Mouse (Mus musculus) adrenal gland, adult 8-10 months (tissue): ENCODE measurements around the gene Foxm1. TPM values are rescaled to one million over a fixed set of nuclear protein-coding genes. Genes with fewer than 3 reads are reported as not detected.
"Not testable (repeated sequence)": the region's sequence is repeated elsewhere in the genome, so short reads cannot be mapped to it uniquely, and the experiment has no call there.

Experiments
- DNase-seq: peaks from one replicate; pipeline ENCODE4 v3.0.0; 2022
- total RNA-seq, 4 experiments: library from RNA; stranded (reverse); gene quantifications; 2 replicates each; pipeline ENCODE4 v1.2.4; 2022

Gene Foxm1
- total RNA-seq, 4 experiments from 2014 or later: 1.7 to 4.1 (median 3.3) TPM

DNA sequence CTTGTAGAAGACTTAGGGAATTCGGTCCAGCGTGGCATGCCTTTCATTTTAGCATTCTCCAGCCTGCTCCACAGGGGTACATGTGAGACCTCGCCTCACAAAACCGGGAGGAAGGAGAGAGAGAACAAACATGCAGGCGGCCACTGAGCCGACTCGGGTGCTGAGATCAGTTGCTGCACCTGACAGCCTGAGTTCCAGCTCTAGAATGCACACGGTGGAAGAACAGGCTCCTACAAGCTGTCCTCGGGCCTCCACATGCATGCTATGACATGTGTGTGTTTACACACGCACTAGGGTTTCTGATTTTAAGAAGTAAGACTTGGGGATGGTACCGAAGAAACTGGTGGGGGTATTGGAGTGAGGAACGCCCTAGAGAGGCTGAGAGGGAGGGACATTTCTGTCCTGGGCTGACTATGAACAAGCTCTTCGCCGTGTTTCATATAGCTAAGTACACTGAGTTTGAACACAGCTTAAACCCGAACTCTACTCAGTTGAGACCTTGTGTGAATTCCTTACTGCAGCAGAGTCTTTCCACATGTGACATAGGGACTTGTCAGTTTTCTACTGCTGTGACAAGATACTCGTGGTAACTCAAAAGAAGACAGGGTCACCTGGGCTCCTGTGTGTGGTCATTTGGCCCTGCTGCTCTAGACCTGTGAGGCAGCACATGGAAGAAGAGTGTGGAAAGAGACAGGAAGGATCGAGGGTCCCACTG, 13.8 kb downstream of the Foxm1 start:
- DNase-seq: no peak

DNA sequence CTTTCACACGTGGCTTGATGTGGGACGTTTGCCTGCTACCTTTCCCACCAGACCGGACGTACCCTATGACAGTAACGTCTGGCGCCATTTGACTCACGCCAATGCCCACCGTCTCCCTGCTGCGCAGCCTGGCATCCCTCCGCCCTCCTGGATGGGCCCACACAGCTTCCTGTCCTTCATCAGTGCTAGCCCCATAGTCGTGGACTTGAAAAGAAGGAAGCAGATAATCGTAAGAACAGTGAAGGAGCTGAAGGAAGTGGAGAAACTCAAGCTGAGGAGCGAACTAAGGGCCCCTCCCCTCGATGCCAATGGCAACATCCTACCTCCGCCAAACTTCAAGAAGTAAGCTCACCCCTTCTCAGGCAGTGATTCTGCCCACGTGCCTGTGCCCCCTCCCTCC, 16.9 kb downstream of the Foxm1 start:
- DNase-seq: no peak

DNA sequence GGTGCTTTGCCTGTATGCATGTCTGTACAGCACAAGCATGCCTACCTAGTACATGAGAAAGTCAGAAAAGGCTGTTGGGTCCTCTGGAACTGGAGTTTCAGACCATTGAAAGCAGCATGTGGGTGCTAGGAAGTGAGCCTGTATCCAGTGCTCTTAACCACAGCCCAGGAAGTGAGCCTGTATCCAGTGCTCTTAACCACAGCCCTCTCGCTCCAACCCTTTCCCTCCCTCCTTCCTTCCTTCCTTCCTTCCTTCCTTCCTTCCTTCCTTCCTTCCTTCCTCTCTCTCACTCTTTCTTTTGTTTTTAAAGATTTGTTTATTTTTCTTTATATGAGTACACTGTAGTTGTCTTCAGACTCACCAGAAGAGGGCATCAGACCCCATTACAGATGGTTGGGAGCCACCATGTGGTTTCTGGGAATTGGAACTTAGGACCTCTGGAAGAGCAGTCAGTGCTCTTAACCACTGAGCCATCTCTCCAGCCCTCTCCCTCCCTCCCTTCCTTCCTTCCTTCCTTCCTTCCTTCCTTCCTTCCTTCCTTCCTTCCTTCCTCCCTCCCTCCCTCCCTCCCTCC, 17.9 kb downstream of the Foxm1 start:
- DNase-seq: not testable (repeated sequence)

DNA sequence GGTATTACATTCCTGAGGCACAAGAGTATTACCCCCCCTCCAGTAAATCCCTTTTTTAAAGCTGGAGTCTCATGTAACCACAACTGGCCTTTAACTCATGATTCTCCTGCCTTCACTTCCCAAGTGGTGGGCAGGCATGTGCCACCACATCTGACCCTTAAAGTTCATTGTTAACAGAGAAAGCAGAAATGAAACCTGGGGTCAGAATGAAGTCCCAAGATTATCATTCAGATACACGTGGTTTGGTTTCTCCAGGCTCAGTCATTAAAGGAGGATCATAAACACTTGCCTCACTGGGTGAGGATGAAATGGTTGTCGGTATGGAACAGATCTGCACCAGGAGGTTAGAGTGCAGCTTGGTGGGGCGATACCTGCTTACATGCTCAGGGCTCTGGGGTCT, 18.5 kb downstream of the Foxm1 start:
- DNase-seq: no peak

DNA sequence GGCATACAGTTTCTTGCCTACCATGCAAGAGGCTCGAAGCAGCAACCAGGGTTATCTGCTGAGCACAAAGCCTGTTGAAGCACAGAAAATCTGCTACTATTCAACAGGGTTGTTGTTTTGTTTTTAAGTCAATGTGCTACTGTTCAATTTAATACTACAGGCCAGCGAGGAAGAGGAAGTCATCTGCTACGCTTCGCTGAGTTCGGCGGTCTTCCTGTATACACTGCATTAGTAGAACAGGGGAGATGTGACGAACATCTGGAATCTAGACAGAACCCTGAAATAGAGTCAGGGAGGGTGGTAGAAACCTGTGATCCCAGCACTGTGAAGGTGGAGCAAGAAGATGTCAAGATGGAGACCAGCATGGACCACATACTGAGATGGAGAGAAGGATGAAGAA, 21.0 kb downstream of the Foxm1 start:
- no peak for DNase-seq

DNA sequence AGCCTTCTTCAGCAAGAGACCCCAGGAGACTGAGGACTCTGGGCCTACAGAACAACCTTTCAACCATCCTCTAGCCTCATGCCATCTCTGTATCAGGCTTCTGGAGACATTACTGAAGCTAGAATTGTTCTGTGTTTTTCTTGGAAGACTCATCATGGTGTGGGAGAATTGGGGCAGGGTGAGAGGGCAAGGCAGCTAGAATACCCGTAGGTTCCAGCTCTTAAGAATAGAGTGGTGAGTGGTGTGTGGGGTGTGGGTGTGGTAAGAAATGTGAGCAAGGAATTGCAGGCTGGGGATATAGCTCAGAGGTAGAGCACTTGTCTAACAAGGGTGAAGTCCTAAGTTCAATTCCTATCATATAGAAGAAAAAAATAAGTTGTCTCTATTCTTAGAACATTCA, 22.3 kb downstream of the Foxm1 start:
- DNase-seq: no peak

DNA sequence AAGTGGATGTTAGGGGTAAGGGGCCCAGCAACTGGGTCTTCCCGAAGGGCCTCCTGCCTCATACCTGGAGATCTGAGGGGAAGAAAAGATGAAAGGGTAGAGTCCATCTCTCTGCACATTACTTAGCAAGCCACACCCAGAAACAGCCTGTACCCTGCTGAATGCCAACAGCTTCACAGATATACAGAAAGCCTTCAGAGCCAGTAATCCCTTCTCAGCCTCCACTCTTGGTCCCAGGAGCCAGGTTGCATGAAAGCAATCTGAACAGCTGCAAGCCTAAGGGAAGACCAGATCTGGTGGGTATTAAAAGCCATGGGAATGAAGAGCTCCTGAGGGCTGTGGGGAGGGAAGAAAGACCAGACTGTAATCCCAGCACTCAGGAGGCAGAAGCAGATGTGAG, 26.4 kb downstream of the Foxm1 start:
- no peak for DNase-seq

DNA sequence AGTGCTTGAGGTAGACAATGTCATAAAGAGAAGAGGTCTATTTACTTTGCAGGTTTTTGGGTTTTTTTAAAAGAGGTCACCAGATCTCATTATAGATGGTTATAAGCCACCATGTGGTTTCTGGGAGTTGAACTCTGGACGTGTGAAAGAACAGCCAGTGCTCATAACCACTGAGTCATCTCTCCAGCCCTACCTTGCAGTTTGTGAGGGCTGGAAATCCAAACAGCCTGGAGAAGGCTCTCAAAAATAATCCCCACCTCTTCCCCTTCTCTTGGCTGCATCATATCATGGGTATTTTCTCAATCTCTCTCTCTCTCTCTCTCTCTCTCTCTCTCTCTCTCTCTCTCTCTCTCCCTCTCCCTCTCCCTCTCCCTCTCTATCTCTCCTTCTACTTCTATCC, 27.9 kb downstream of the Foxm1 start:
- DNase-seq: no peak

DNA sequence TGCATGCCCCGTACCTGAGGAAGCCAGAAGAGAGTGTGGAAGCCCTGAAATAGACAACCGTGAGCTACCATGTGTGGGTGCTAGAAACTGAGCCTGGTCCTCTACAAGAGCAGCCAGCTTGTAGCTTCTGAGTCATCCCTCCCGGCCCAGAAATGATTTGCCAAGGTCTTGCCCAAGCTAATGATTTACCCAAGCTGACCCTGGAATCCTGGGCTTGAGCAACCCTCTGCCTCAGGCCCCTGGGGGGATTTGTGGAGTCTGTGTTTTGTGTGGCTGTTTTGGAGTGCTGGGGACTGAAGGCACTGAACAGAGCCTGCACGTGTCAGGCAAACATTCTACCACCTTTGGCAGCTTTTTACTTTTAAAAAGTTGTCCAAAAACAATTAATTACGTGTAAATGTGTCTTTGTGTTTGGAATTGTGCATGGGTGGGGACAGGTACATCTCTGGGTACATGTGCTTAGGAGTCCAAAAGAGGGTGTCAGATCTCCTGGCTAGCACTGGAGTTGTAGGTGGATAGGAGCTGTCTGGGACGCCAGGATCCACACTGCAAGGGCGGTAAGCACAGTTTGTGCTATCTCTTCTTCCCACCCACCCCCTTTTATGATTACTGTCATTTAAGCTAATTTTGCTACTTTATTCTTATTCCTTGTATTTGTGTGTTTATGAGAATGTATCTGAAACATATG, 35.0 kb downstream of the Foxm1 start:
- DNase-seq: peak; percentile 74

DNA sequence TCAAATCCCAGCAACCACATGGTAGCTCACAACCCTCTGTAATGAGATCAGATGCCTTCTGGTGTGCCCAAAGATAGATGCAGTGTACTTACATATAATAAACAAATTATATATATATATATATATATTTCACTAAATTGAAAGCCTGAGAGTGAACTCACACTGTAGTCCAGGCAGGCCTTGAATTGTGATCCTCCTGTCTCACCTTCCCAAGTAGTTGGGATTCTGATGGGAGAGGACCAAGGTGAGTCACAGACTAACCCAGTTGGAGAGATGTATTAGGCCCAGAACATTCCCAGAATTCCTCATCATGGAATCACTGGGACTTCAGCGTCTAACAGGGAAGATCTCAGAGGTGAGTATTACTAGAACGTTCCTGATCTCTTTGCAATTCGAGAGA, 36.2 kb downstream of the Foxm1 start, which contains the start of gene Nrip2:
Nrip2 (plus strand) TSS at position 301 of the 400 bp plus-strand sequence.
- no peak for DNase-seq

DNA sequence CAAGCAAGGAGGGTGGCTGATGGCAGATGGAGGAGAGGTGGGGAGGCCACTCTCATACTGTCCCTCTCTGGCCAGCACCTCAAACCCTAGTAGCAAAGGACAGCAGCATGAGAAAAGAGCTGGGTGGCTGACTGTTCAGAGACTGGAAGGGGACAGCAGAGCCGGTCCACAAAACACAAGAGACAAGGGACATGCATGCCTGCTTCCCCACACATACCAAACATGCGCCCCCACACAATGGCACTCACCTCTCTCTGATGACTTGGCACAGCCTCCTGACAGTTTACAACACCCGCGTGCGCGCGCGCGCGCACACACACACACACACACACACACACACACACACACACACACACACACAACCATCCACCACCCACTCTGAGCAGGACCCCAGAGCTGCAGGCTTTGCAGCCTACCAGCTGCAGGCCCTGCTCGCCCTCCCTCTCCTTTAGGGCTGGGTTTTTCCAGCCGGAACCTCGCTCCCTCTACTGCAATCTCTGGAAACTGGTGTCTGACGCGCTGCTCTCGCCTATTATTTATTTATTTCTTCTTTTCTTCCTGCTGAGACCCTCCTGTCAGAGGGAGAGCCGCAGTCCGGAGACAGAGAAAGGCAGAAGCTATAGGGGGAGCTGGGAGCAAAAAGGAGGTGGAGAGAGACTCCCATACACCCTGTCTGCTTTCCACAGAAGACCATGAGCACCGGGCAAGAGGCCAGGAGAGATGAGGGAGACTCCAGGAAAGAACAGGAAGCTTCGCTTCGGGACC, 36.8 kb downstream of the Foxm1 start:
- DNase-seq: no peak

DNA sequence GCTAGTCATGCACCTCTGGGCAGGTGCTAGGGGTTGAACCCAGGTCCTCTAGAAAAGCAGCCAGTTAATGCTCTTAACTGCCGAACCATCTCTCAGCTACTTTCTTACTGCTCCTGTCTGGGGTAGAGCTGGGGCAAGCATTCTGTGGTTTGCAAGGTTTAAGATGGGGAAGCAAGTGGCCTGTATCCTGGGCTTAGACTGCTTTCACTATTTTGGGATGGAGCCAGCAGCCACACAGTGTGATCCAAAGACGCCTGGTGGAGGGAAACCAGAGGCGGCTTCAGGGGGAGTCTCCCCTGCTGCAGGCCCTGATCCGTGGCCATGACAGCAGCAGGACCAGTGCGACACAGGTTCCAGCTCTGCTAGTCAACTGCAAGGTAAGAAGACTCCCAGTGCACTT, 41.9 kb downstream of the Foxm1 start:
- no peak for DNase-seq

DNA sequence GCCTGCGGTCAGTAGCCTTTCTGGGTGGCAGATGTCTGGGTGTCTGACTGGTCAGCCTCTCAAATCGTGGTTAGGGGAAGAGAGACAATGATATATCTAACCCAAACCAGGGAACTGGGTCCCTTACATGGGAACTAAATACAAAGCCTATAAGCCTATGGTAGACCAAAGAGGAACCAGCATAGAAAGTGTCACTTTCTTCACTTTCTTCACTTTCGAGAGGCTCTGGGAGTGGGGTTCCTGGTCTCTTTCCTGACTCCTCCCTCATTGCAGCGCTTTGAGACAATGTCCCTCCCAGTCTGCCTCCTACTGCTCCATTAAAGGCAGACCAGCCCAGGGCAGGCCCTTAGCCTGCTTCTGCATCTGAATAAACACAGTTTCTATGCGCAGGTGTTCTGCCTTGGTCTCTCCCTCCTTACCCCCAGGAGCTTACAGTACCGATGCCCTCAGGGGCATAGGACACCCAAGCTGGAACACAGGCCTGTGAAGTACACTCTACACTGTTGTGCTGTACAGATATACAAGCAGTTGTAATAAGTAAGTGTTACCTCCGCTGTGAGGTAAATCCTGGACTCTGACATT, 45.9 kb downstream of the Foxm1 start:
- no peak for DNase-seq

DNA sequence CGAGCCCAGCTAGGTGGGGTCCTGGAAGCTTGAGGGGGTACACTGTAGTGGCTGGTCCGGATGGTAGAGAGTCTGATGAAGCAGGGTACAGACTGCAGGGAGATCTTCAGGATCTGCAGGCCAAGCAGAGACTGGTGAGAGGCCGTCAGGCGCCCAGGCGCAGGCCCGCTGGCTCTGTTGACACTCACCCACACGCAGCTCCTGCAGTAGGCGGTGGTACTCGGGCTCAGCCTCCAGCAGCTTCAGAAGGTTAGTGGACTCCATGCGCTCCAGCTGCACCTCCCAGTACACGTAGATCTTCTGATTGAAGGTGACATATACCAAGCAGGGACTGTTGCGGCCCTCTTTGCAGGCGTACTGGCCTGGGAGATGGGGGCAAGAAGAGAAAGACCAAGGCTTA, 47.5 kb downstream of the Foxm1 start:
- DNase-seq: no peak

DNA sequence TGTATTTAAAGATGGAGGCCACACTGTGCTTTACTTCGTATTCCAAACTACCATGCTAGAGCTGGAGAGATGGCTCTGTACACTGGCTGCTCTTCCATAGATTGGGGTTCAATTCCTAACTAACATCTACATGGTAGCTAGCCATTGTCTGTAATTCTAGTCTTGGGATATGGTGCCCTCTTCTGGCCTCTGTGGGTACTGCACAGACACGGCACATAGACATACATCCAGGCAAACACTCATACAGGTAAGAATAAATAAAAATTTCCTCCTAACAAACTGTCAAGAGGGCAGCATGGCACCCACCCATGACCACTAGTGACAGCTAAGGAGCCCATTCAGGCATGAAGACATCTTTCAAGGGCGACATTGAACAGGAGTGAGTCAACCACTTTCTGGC, 48.3 kb downstream of the Foxm1 start:
- DNase-seq: no peak

DNA sequence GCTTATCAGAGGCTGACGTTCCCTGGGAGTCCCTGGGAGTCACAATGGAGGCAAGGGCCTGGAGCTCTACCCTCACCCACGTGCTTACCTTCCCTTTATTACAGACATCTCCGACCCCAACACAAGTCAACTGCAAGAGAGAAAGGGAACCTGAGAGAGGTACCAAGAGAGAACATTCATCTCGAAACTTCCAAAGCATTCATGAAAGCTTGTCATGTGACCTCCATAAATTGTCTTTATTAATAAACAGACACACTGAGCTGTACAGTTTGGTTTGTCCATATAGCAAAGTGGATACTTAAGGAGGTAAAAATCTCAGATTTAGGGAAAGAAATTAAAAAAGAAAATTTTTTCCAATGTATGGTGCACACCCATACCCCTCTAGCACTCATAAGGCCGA, 53.4 kb downstream of the Foxm1 start:
- DNase-seq: no peak

DNA sequence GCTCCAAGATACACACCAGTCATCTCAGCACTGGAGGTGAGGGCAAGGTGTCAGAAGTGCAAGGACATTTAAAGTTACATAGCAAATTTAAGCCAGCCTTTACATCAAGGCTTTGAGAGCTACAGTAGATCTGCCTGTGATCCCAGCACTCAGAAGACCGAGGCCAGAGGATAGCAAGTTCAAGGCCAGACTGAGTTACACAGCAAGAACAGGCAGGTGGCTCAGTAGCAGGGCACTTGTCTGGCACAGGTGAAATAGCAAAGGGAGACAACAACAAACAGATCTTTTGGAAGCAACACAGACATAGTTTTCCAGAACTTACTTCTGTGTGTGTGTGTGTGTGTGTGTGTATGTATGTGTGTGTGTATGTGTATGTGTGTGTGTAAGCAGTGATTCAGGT, 55.3 kb downstream of the Foxm1 start:
- no peak for DNase-seq

DNA sequence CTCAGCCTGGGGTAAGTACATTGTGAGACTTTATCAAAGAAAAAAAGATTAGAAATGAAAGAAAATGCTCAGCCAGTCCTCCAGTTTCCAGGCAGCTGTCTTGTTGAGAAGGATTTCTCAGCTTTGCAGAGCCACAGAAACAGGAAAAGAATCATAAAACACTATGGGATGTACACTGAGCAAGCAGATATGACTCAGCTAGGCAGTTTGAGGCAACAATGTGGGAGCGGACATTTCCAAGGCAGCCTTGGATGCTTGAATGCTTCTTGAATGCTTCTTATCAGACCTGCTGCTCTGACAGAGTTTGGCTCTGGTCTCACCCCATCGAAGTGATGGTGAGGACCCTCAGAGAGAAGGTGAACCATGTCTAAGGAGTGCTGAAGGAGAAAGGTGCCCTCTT, 58.3 kb downstream of the Foxm1 start:
- DNase-seq: no peak

DNA sequence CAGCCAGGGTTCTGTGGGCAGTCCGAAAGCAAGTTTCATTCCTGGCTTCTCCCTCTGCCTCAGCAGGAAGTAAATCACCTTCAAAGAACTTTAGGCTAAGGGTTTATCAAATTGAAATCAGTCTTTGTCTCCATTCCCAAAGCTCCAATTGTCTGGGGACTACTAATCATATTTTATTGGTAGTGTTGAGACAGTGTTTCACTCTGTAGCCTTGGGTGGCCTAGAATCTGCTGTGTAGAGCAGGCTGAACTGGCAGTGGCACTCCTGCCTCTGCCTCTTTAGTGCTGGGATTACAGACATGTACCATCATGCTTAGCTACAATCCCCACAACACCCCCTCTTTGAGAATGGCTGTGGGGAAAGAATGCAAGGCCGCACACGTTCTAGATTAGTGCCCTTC, 58.7 kb downstream of the Foxm1 start:
- DNase-seq: no peak

DNA sequence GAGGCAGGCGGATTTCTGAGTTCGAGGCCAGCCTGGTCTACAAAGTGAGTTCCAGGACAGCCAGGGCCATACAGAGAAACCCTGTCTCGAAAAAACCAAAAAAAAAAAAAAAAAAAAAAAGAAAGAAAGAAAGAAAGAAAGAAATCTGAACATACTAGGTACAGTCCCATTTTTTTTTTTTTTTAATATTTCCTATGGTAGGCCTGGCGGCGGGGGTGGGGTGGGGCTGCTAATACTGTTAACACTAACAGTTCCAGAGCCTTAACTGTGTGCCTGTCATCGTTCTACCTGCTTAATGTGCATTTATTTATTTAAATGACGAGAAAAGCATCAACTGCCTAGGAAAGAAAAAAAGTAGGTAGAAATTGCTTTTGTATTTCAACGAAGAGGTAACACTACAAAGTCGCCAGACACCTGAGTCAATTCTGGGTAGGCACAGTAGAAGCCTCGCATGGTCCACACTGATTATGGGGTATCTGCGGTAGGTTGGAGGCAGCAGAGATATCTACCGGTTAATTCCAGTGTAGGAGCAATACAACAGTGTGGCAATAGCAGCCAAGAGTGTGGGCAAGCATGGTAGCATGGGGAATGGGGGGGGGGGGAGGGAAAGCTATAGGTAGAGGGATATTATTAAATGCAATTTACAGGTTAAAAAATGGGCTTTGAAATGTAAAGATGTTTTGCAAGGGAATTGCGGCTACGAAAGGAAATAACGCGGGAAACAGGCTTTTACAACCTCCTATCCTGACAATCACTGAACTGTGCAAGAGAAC, 60.9 kb downstream of the Foxm1 start:
- DNase-seq: no peak

DNA sequence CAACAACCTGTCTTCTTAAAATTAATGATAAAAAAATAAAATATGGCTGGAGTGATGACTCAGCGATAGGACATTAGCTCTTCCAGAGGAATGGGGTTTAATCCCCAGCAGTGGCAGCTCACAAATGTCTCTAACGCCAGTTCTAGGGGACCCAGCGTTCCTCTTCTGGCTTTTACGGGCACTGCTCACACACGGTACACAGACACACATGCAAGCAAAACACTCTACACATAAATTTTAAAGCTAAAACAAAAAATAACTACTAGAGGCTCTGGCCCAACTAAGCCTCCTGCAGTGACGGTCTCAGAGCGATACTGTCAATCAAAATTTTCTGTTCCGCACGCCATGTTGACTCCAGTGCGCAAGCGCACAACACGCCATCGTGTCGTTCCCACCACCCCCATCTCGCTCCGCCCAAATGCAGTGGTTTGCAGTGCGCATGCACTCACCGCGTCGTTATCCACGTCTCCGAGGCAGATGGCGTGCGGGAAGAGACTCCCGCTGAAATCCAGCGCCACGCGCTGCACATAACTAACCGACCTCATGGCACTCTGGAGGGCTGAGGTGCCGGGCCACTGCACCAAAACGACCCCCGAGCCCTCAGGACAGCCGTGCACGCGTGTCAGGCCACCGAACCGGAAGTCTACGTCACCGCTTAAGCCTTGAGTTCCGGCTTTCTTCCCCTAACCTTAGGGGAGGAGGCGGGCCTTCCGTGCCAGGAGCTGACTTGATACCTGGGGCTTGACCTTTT, 61.7 kb downstream of the Foxm1 start, which contains the start of gene Itfg2:
Itfg2 (minus strand) TSS at position 663 of the 751 bp plus-strand sequence.
- peak; percentile 94 for DNase-seq
